Mouse (Mus musculus) embryonic fibroblast, embryonic 13.5 days (primary cell): ENCODE data around the gene Gm2a. TPM values are rescaled to one million over a fixed set of nuclear protein-coding genes. Genes with fewer than 3 reads are reported as not detected.
A peak's percentile ranks its signal among the peaks of the same experiment; 100 is the strongest.

Experiments
- H3K27ac ChIP-seq: 2 replicates; pipeline ENCODE4 v1.5.1; 2012; ENCODE audit warnings: low read length, control low read depth, inconsistent platforms; ENCODE audit not compliant: insufficient read depth
- H3K4me1 ChIP-seq: 2 replicates; pipeline ENCODE4 v1.6.1; 2011; ENCODE audit warnings: low read length; ENCODE audit not compliant: control insufficient read depth, insufficient read depth
- H3K4me3 ChIP-seq: 2 replicates; pipeline ENCODE4 v1.5.1; 2011; ENCODE audit warnings: mild to moderate bottlenecking, control low read depth, low read length; ENCODE audit not compliant: insufficient read depth
- CTCF ChIP-seq: IDR thresholded peaks from 2 replicates; pipeline ENCODE4 v1.5.1; 2011; ENCODE audit warnings: mild to moderate bottlenecking, control low read depth, low read length, moderate library complexity, borderline replicate concordance; ENCODE audit not compliant: insufficient read depth
- POLR2A ChIP-seq: IDR thresholded peaks from 2 replicates; pipeline ENCODE4 v1.6.1; 2011; ENCODE audit warnings: low read depth, mild to moderate bottlenecking, control low read depth, low read length, moderate library complexity
- polyA plus RNA-seq: library from polyadenylated mRNA; stranded (reverse); fragments of >200 nt; gene quantifications from 2 replicates; pipeline ENCODE4 v1.2.4, GENCODE M21; 2011; ENCODE audit warnings: low read depth; ENCODE audit not compliant: missing spikeins, insufficient read length

Gene Gm2a
- polyA plus RNA-seq, 1 experiment: 20.6 TPM

DNA sequence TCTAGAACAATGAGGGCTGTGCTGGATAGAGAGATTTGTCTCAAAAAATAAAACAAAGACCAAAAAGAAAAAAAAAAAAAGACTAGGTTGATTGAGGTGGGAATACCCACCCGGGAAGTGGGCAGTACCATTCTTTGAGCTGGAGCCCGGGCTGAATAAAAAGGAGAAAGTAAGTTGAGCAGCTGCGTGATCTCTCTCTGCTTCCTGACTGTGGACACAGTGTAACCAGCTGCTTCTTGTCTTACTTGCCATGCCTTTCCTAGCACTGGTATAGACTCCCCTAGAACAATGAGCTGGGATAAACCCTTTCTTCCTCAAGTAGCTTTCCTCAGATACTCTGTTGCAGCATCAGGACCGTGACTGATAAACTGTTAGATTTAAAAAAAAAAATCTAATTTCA, 43.6 kb downstream of the Gm2a start:
- H3K27ac ChIP-seq: no peak overlapping the region
- no peaks in the 10 kb centered on the region for H3K4me1 ChIP-seq
- no peak for TF ChIP-seq POLR2A
- TF ChIP-seq CTCF: no peak
- no peak overlapping the region for H3K4me3 ChIP-seq

DNA sequence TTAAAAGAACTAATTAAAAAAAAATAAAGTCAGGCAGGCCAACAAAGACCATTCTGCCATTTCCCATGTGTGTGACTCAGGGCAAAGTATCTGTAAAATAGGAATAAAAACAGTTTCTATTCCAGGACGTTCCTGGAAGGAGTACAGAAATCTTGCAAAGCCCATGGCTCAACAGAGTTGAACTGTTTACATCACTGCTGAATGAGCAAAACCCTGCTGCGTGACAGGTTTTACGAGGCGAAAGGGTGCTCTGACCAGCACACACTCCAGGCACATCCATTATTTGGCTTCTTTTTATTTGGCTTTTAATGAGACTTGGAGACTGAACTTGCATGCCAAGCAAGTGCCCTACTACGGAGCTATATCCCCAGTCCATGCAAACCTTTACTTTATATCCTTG, 46.1 kb downstream of the Gm2a start:
- TF ChIP-seq CTCF (no peak), POLR2A (no peak)
- H3K4me3 ChIP-seq: no peak overlapping the region
- no peaks in the 10 kb centered on the region for H3K4me1 ChIP-seq
- H3K27ac ChIP-seq: no peak overlapping the region

DNA sequence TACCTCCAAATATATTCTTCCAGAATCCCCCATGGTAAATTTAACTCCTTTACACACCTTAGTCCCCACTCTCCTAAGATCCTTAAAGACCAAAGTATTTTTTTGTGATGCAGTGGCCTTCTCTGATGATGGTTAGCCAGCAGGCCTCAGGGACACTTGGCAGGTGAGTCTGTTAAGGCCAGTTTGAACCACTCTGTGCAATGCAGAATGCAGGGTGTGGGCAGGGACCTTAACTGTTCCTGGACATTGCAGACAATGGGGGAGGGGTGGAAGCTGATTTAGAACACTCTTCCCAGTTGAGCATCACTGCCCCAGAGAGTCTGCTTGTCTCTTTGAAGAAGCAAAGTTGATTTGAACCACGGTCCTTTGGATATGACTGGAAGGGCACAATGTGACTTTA, 48.9 kb downstream of the Gm2a start:
- no peaks in the 10 kb centered on the region for H3K4me1 ChIP-seq
- TF ChIP-seq CTCF (no peak), POLR2A (no peak)
- no peak overlapping the region for H3K4me3 ChIP-seq
- no peak overlapping the region for H3K27ac ChIP-seq

DNA sequence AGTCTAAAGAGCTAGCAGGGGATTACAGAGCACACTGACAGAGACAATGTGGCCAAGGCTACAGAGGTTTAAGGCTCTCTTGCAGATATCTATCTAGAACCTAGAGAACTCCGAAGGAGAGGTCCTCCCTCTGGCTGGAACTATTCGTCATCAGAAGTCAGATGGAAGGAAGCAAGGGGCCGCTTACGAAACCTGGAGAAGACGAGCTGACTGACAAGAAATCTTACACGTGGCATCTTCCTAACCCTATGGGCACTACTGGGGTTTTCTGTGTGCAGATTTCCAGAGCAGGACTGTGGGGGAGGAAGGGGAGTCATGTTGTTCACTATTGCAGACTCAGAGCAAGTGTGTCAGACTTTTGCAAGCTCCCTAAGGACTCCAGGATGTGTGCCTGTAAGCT, 49.5 kb downstream of the Gm2a start:
- no peak overlapping the region for H3K4me3 ChIP-seq
- TF ChIP-seq CTCF (no peak), POLR2A (no peak)
- H3K4me1 ChIP-seq: no peaks in the 10 kb centered on the region
- no peak overlapping the region for H3K27ac ChIP-seq

DNA sequence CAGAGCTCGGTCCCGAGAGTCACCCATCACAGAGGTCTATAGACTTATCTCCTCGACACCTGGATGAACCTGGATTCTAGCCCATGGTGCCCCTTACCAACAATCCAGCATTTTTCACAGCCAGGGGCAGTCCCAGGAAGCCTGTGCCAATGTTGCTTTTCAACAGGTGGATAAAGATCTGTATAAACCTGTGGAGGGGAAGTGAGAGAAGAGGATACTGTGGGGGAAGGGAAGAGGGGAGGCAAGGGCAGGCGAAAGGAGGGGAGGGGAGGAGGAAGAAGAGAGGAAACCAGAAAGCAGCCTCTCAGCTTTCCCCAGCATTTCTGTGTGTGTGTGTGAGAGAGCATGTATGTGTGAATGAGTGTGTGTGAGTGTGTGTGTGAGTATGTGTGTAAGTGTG, 50.5 kb downstream of the Gm2a start:
- no peak overlapping the region for H3K4me3 ChIP-seq
- TF ChIP-seq POLR2A (no peak), CTCF (no peak)
- H3K27ac ChIP-seq: no peak overlapping the region
- no peaks in the 10 kb centered on the region for H3K4me1 ChIP-seq

DNA sequence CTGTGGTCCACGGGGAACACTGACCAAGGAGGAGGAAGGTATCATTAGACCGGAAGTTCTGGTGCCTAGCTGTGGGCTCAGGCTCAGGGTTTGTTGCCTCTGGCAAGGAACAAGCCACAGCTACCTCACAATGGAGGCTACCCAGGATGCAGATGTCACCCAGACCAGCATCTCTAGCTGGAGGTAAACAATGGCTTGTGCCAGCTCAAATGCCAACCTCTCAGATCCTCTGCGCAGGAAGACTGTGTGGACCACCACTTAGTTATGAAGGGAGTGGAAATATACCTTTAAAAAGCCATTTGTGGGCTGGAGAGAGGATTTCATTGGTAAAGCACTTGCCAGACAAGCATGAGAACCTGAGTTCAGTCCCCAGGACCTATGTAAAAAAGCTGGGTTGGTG, 53.7 kb downstream of the Gm2a start, which contains the start of gene Slc36a3:
Gene Slc36a3 (minus strand): TSS at position 101 of the 400 bp plus-strand sequence.
- Histone ChIP-seq H3K27ac (no peak within 1 kb of the TSS), H3K4me3 (no peak within 1 kb of the TSS), H3K4me1 (no peaks in the 10 kb centered on the region)
- no peak for TF ChIP-seq POLR2A

DNA sequence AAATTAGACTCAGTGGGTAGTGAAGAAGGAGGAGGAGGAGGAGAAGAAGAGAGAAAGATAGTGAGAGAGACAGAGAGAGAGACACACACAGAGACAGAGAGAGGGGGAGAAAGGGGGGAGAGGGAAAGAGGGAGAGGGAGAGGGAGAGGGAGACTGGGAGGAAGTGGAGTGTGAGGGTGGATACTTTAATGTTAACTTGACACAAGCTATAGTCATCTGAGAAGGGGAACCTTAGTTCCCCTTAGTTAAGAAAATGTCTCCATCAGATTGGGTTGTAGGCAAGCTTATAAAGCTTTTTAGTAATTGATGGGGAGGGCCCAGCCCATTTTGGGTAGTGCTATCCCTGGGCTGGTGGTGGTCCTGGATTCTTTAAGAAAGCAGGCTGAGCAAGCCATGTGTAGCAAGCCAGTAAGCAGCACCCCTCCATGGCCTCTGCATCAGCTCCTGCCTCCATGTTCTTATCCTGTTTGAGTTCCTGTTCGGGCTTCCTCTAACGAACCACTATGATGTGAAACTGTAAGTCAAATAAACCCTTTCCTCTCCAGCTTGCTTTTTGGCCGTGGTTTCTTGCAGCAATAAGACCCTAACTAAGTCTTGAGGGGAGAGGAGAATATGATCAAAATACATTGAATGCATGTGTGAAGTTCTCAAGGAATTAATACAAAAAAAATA, 56.6 kb downstream of the Gm2a start:
- Histone ChIP-seq H3K4me1 (no peaks in the 10 kb centered on the region), H3K4me3 (no peak overlapping the region), H3K27ac (no peak overlapping the region)
- TF ChIP-seq POLR2A (no peak), CTCF (no peak)

DNA sequence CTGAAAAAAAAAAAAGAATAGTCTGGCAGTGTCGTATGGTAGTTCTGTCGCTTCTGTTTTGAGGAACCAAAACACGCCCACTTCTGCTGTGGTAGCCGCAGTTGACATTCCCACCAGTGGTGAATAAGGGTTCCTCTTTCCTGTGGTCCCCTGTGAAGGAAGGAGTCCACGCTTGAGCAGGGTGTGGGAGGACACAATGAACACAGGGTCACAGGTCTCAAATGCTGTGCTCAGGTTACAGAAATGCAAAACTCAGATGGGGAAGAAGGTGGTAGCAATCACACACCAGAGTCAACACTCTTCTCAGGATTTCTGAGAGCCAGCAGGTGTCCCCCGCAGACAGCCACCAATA, 57.1 kb downstream of the Gm2a start:
- H3K27ac ChIP-seq: no peak overlapping the region
- TF ChIP-seq CTCF: no peak
- TF ChIP-seq POLR2A: no peak
- H3K4me1 ChIP-seq: no peaks in the 10 kb centered on the region
- no peak overlapping the region for H3K4me3 ChIP-seq

DNA sequence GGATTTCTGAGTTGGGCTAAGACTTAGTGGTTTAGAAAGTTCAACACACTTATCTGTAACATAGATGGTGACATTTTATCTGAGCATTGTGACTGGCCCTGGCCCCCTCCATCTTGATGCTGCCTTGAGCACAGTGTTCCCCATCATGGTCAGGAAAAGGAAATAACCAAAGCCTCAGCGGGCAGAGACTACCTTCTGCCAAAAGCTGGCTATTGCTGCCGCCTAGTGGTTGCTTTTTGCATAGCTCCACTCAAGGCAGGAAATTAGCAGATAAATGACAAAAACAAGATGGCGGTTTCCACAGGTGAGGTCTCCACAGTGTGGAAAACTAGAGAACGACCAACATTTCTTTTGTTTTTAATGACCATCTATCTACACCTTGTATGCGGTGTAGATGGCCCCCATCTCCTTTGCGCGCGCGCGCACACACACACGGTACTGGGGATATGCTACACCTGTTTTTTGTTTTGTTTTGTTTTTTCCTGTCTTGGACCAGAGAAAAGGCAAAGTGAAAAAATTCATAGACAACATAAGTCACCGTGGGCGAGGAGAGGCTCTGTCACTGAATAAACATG, 61.0 kb downstream of the Gm2a start:
- TF ChIP-seq CTCF (peak; percentile 42; the same call in 1 of the 2 replicates), POLR2A (no peak)
- Histone ChIP-seq H3K4me1 (no peaks in the 10 kb centered on the region), H3K4me3 (no peak overlapping the region), H3K27ac (no peak overlapping the region)

Other genes with a start within 250 kb of the Gm2a start
- 8.7 and 15.9 TPM in 2 replicates for gene Lyrm7, start 237.2 kb upstream of the Gm2a start, polyA plus RNA-seq
- gene Hint1, start 231.7 kb upstream of the Gm2a start, polyA plus RNA-seq: 330 and 372 TPM in 2 replicates
- 58.7 and 65.8 TPM in 2 replicates for gene Gpx3, start 195.7 kb upstream of the Gm2a start, polyA plus RNA-seq
- gene Tnip1, start 135.2 kb upstream of the Gm2a start, polyA plus RNA-seq: 14.4 and 18.4 TPM in 2 replicates
- gene Anxa6, start 64.7 kb upstream of the Gm2a start, polyA plus RNA-seq: 288 and 364 TPM in 2 replicates
- 0.43 and 0.61 TPM in 2 replicates for gene Ccdc69, start 20.0 kb upstream of the Gm2a start, polyA plus RNA-seq
- gene Slc36a3, start 53.6 kb downstream of the Gm2a start, polyA plus RNA-seq: not detected in 2 replicates
- gene Slc36a2, start 87.0 kb downstream of the Gm2a start, polyA plus RNA-seq: not detected in 2 replicates
- 15.4 and 15.7 TPM in 2 replicates for gene Slc36a1, start 106.2 kb downstream of the Gm2a start, polyA plus RNA-seq
- not detected in 2 replicates for gene Fat2, start 238.4 kb downstream of the Gm2a start, polyA plus RNA-seq